Mouse (Mus musculus) stomach, embryonic 14.5 days (tissue): Measurements from ENCODE around the gene Dot1l. TPM values are rescaled to one million over a fixed set of nuclear protein-coding genes. Genes with fewer than 3 reads are reported as not detected.
A peak's percentile ranks its signal among the peaks of the same experiment; 100 is the strongest.

Experiments used
- ATAC-seq: fragments of 200-750 bp; cut with Nextera tagmentation; 2 replicates; pipeline ENCODE4 v1.8.0; 2017; ENCODE audit warnings: low read depth, moderate TSS enrichment; ENCODE audit not compliant: insufficient number of reproducible peaks, insufficient read depth, low FRiP score
- H3K27ac ChIP-seq: fragments of 300-500 bp; sonication (generic); 2 replicates; pipeline ENCODE4 v1.5.1; 2014; ENCODE audit warnings: mild to moderate bottlenecking, low read length, moderate library complexity, mixed read lengths
- H3K27me3 ChIP-seq: fragments of 300-500 bp; sonication (generic); 2 replicates; pipeline ENCODE4 v1.6.1; 2014; ENCODE audit warnings: low read length, control low read depth, mixed read lengths; ENCODE audit not compliant: control insufficient read depth, insufficient read depth
- H3K36me3 ChIP-seq: fragments of 300-500 bp; sonication (generic); 2 replicates; pipeline ENCODE4 v1.6.1; 2014; ENCODE audit warnings: mild to moderate bottlenecking, control low read depth, low read length, moderate library complexity, mixed read lengths; ENCODE audit not compliant: control insufficient read depth, insufficient read depth
- H3K4me1 ChIP-seq: fragments of 300-500 bp; sonication (generic); 2 replicates; pipeline ENCODE4 v1.6.1; 2014; ENCODE audit warnings: low read length, control low read depth, mixed read lengths; ENCODE audit not compliant: control insufficient read depth, insufficient read depth
- H3K4me2 ChIP-seq: fragments of 300-500 bp; sonication (generic); replicated peaks from 2 replicates; pipeline ENCODE4 v1.6.1; 2014; ENCODE audit warnings: low read depth, low read length, control low read depth
- H3K4me3 ChIP-seq: fragments of 300-500 bp; sonication (generic); 2 replicates; pipeline ENCODE4 v1.5.1; 2014; ENCODE audit warnings: low read depth, low read length, control low read depth
- H3K9ac ChIP-seq: fragments of 300-500 bp; sonication (generic); replicated peaks from 2 replicates; pipeline ENCODE4 v1.6.1; 2014; ENCODE audit warnings: low read depth, mild to moderate bottlenecking, control low read depth, low read length, moderate library complexity, mixed read lengths
- H3K9me3 ChIP-seq: fragments of 300-500 bp; sonication (generic); 2 replicates; pipeline ENCODE4 v1.6.1; 2016; ENCODE audit warnings: low read depth, low read length, control low read depth; ENCODE audit not compliant: control insufficient read depth
- WGBS: fragments of 180-500 bp; shearing (Covaris S2); extraction: QIAGEN DNeasy Blood & Tissue Kit; methylation state at CpG from one replicate; pipeline ENCODE4 v1.1.7; 2014; 5-methylcytosine and 5-hydroxymethylcytosine counted together
- polyA plus RNA-seq: library from polyadenylated mRNA; unstranded; fragments of >200 nt; fragmentation: Nextera tagmentation; extraction: Ambion mirVana; gene quantifications from 2 replicates; pipeline ENCODE4 v1.2.1, GENCODE M21; 2014

Gene Dot1l
- polyA plus RNA-seq, 1 experiment from 2014 or later, result 25.8 TPM

DNA sequence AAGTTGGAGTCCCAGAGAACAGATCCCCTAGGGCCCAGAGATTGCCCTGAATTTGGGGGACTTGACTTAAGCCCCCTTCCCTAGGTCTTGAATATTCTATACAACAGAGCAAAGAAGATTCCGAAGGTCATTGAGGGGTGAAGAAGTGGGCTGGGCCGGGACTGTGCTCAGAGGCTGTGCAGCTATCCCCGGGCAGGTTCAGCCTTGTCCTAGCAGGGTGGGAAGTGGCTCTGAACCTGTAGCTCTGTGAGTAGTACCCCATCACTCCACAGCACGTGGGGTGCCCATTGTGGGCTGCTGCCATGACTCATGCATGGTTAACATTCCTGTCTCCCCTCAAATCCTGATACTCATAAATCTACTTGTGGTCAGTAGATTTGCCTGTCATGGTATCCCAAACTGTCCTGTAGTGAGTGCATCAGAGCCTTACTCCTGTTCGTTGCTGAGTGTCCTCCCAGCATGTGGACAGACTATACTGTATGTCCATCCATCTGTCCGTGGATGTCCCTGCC, 21.4 kb downstream of the Dot1l start:
- Histone ChIP-seq H3K4me2 (no peak overlapping the region), H3K27me3 (no peaks in the 10 kb centered on the region), H3K9me3 (no peaks in the 10 kb centered on the region), H3K9ac (no peak overlapping the region), H3K36me3 (peaks cover 87% of the 10 kb centered on the region), H3K27ac (peak overlapping the region; percentile 41; the same call in 1 of the 2 replicates), H3K4me3 (no peak overlapping the region), H3K4me1 (peaks cover 9% of the 10 kb centered on the region)
- 84% methylated on average over 6 of the region's 6 CpGs for WGBS
- ATAC-seq, result peak; percentile 59; the same call in 1 of the 2 replicates

DNA sequence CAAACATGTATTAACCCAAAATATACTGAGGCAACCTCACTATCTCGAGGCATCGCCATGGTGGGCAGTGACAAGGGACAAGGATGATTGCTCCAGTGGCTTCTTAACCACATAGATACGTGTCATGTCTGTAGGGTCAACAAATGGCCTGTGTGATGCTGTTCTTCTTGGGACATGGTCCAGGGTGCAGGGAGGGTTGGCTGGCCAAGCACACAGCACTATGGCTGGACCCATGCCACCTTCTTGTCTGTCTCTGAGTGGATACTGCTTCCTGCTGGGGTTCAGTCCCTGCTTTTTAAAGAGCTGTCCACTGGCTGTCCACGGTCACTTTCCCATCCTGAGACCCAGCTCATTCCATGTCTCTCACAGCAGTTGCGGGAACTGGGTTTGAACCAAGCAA, 22.1 kb downstream of the Dot1l start:
- Histone ChIP-seq H3K4me2 (no peak overlapping the region), H3K4me1 (peaks cover 9% of the 10 kb centered on the region), H3K9ac (no peak overlapping the region), H3K36me3 (peaks cover 87% of the 10 kb centered on the region), H3K4me3 (no peak overlapping the region), H3K27me3 (no peaks in the 10 kb centered on the region), H3K9me3 (no peaks in the 10 kb centered on the region), H3K27ac (no peak overlapping the region)
- no peak for ATAC-seq
- 93% methylated on average over 5 of the region's 5 CpGs for WGBS

DNA sequence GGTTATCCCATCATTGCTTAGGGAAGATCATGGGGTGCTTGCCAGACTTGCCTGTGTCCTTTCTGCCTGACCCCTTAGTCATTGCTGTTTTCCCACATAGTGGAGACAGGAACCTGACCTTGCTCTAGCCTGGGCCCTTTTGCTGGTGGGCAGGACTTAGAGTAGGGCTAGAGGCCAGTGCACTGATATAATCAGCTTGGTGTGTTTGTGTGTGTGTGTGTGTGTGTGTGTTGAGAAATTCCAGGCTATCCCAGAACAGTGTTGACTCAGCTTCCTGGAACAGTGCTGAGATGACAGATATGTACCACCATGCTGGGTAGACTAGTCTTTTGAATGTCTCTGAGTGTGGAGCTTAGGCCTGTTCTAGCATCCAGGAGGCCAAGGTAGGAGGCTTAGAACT, 24.6 kb downstream of the Dot1l start:
- Histone ChIP-seq H3K4me2 (no peak overlapping the region), H3K9me3 (no peaks in the 10 kb centered on the region), H3K9ac (no peak overlapping the region), H3K27me3 (no peaks in the 10 kb centered on the region), H3K36me3 (peaks cover 90% of the 10 kb centered on the region), H3K4me1 (no peaks in the 10 kb centered on the region), H3K27ac (no peak overlapping the region), H3K4me3 (no peak overlapping the region)
- ATAC-seq, result no peak

DNA sequence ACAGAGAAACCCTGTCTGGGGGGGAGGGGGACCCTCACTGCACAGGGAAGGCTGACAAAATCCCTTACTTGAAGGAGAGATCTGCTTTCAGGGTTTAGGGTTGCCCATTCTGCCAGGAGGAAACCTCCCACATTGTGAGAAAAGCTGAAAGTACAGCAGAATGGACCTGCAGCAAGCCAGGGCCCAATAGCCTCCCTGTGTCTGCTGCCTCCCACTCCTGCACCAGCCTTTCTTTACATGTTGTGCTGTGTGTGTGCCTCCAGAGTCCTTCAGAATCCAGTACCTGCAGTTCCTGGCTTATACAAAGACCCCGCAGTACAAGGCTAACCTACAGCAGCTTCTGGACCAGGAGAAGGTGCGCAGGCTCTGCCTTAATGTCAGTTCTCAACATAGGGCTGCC, 29.3 kb downstream of the Dot1l start:
- no peaks in the 10 kb centered on the region for H3K9me3 ChIP-seq
- ATAC-seq, result no peak
- no peak overlapping the region for H3K4me2 ChIP-seq
- no peak overlapping the region for H3K9ac ChIP-seq
- H3K27ac ChIP-seq, result no peak overlapping the region
- H3K4me1 ChIP-seq, result no peaks in the 10 kb centered on the region
- 96% methylated on average over 2 of the region's 2 CpGs for WGBS
- H3K4me3 ChIP-seq, result no peak overlapping the region
- peaks cover 96% of the 10 kb centered on the region for H3K36me3 ChIP-seq
- H3K27me3 ChIP-seq, result no peaks in the 10 kb centered on the region

DNA sequence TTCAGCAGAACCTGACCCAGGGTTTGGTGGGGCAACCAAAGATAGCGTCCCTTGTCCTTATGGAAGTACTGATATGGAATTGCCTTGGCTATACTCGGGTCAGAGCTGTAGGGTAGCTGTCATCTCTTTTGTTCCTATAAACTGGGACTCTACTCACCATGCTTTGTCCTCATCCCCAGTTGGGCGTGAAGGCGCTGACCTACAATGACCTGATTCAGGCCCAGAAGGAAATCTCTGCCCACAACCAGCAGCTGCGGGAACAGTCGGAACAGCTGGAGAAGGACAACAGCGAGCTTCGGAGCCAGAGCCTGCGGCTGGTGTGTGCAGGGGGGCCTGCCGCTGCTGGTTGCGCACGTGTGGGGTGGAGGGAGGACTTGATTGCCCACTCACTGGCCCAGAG, 29.9 kb downstream of the Dot1l start:
- no peak for ATAC-seq
- no peaks in the 10 kb centered on the region for H3K27me3 ChIP-seq
- peaks cover 95% of the 10 kb centered on the region for H3K36me3 ChIP-seq
- no peak overlapping the region for H3K9ac ChIP-seq
- no peaks in the 10 kb centered on the region for H3K9me3 ChIP-seq
- no peak overlapping the region for H3K4me2 ChIP-seq
- H3K4me1 ChIP-seq, result no peaks in the 10 kb centered on the region
- no peak overlapping the region for H3K4me3 ChIP-seq
- H3K27ac ChIP-seq, result no peak overlapping the region
- 90% methylated on average over 12 of the region's 12 CpGs for WGBS

DNA sequence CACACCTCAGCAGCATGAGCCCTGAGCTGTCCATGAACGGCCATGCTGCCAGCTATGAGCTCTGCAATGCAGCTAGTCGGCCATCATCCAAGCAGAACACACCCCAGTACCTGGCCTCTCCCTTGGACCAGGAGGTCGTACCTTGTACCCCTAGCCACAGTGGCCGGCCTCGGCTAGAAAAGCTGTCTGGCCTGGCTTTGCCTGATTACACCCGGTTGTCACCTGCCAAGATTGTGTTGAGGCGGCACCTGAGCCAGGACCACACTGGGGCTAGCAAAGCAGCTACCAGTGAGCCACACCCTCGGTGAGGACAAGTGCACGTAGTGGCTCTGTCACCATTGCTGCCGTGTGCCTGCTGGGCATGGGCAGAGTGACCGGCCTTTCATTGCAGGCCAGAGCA, 31.0 kb downstream of the Dot1l start:
- Histone ChIP-seq H3K4me2 (no peak overlapping the region), H3K4me1 (no peaks in the 10 kb centered on the region), H3K27me3 (no peaks in the 10 kb centered on the region), H3K9me3 (no peaks in the 10 kb centered on the region), H3K36me3 (peaks cover 95% of the 10 kb centered on the region), H3K9ac (no peak overlapping the region), H3K27ac (no peak overlapping the region), H3K4me3 (no peak overlapping the region)
- ATAC-seq, result no peak
- 95% methylated on average over 11 of the region's 11 CpGs for WGBS

DNA sequence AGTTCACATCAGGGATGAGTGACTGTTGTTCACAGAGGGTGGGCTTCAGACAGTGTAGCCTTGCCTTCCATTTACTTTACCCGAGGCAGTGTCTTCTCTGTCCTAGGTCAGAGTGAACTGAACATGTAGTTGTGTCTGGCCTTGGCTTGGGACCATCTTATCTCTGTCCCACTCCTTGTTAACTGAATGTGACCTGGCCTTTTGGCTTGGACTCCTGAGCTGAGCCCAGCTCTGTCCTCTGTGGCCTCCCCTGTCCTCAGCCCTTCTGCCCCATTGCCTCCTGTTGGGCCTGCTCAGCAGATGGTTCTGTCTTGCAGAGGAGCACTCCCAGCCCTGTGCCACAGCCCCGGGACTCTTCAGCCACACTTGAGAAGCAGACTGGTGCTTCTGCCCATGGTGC, 32.5 kb downstream of the Dot1l start:
- WGBS, result 88% methylated on average over 2 of the region's 2 CpGs

DNA sequence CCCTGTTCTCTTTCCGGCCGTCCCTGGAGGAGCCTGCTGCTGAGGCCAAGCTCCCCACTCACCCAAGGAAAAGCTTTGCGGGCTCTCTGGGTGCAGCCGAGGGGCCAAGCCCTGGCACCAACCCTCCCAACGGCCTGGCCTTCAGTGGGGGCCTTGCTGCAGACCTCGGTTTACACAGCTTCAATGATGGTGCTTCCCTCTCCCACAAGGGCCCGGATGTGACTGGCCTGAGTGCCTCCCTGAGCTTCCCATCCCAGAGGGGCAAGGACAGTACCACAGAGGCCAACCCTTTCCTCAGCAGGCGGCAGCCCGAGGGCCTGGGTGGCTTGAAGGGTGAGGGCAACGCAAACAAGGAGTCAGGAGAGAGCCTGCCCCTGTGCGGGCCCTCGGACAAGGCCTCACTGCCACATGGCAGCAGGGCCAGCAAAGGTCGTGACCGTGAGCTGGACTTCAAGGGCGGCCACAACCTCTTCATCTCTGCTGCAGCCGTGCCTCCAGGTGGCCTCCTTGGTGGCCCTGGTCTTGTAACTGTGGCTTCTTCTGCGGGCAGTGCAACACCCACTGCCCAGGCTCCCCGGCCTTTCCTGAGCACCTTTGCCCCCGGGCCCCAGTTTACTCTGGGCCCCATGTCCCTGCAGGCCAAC, 35.9 kb downstream of the Dot1l start:
- Histone ChIP-seq H3K4me1 (no peaks in the 10 kb centered on the region), H3K9ac (no peak overlapping the region), H3K36me3 (peaks cover 84% of the 10 kb centered on the region), H3K4me3 (no peak overlapping the region), H3K9me3 (no peaks in the 10 kb centered on the region), H3K4me2 (no peak overlapping the region), H3K27me3 (no peaks in the 10 kb centered on the region), H3K27ac (no peak overlapping the region)
- no peak for ATAC-seq
- WGBS, result 87% methylated on average over 19 of the region's 19 CpGs

More for the DNA sequence above, 32.5 kb downstream of the Dot1l start:
- no peak for ATAC-seq
- Histone ChIP-seq H3K4me1 (no peaks in the 10 kb centered on the region), H3K9me3 (no peaks in the 10 kb centered on the region), H3K9ac (no peak overlapping the region), H3K27me3 (no peaks in the 10 kb centered on the region), H3K36me3 (peaks cover 92% of the 10 kb centered on the region), H3K4me3 (no peak overlapping the region), H3K4me2 (no peak overlapping the region), H3K27ac (no peak overlapping the region)
